ENCODE assay signal across 15 mouse cellular contexts in genomic region chr19:35987461-35987860, GRCm38 (mm10).
"Had no signal": no experiment of that assay in that cellular context is flagged by ENCODE, and none has a peak within 500 bp of the region (broad histone marks: within the 10 kb centered on the region; RNA-seq: fewer than 3 reads in every experiment).

No protein-coding gene starts in this region.

- H3K4me1 ChIP-seq: neural tube, embryonic 15.5 days; stomach, embryonic 15.5 days had no signal

- H3K27ac ChIP-seq: neural tube, embryonic 15.5 days; stomach, embryonic 15.5 days; stomach, postnatal 0 days had no signal

- H3K4me2 ChIP-seq: neural tube, embryonic 15.5 days; stomach, embryonic 15.5 days had no signal

- H3K4me3 ChIP-seq: neural tube, embryonic 15.5 days; stomach, embryonic 15.5 days had no signal

- H3K27me3 ChIP-seq: neural tube, embryonic 15.5 days; stomach, embryonic 15.5 days had no signal

- DNase-seq: retina, postnatal 1 day; right cerebral cortex, adult 18-20 months; right cerebral cortex, postnatal 14 days; right cerebral cortex, postnatal 25 days; right cerebral cortex, postnatal 4 days; spleen, adult 18-20 months; thymus, adult 18-20 months; thymus, adult 2 months; thymus, postnatal 14 days; thymus, postnatal 25 days; thymus, postnatal 36 days; thymus, postnatal 4 days had no signal

- H3K9me3 ChIP-seq: neural tube, embryonic 15.5 days; stomach, embryonic 15.5 days had no signal

- H3K9ac ChIP-seq: neural tube, embryonic 15.5 days; stomach, embryonic 15.5 days had no signal

- H3K36me3 ChIP-seq: neural tube, embryonic 15.5 days; stomach, embryonic 15.5 days had no signal
